In the genomic region with DNA sequence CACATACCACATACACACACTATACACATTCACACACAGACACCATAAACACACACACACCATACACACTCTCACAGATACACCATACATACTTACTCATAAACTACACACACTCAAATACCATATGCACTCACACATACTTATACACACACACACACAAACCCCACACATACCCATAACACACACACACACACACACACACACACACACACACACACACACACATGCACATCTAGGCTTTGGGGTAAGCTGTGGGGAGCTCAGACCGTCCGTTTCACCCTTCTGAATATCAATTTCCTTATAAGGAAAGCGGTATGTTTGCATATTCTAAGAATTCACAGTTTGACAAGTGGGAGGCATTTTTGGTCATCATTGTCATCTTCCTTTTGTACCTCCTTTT, we compare ENCODE assay signal across 15 mouse cellular contexts. TPM values are rescaled to one million over a fixed set of nuclear protein-coding genes. Genes with fewer than 3 reads are reported as not detected.
DNase-seq lines count a peak whose midpoint lies in the region; ATAC-seq and TF ChIP-seq lines count a peak whose summit lies in the region.
"Had no signal": no experiment of that assay in that cellular context is flagged by ENCODE, and none has a peak within 500 bp of the region (broad histone marks: within the 10 kb centered on the region; RNA-seq: fewer than 3 reads in every experiment).

No protein-coding gene starts in this region.

- peak overlapping the region; percentile 53 for H3K4me2 ChIP-seq in heart, embryonic 15.5 days
- H3K4me2 ChIP-seq in heart, embryonic 11.5 days, result no peak overlapping the region
- H3K4me2 ChIP-seq in intestine, postnatal 0 days (replicated peaks; ENCODE audit: low read depth), result 0 out of 2 replicates have a peak overlapping the region, but pooled peaks have one; percentile 24
- H3K4me2 ChIP-seq: forebrain, embryonic 13.5 days had no signal

- WGBS in heart, embryonic 15.5 days, result 52% methylated on average over 3 of the region's 3 CpGs
- 75% methylated on average over 3 of the region's 3 CpGs for whole genome bisulfite sequencing in heart, embryonic 11.5 days (ENCODE audit: insufficient replicate concordance)
- WGBS in spleen, adult 2 months, result 14% methylated on average over 3 of the region's 3 CpGs
- 63% methylated on average over 3 of the region's 3 CpGs for WGBS in intestine, postnatal 0 days

- TF ChIP-seq POLR2A in spleen, adult 2 months (IDR thresholded peaks at IDR 0.05; ENCODE audit: low read depth, low read length), result no peak

- H3K9ac ChIP-seq in heart, embryonic 15.5 days, result no peak overlapping the region
- no peak overlapping the region for H3K9ac ChIP-seq in heart, embryonic 11.5 days (ENCODE audit: low read depth, low read length)
- no peak overlapping the region for H3K9ac ChIP-seq in intestine, postnatal 0 days (ENCODE audit: low read depth, low read length)

- no peak for DNase-seq in spleen, adult 2 months (ENCODE audit: low read depth in 1 of 2, low spot score in 2 of 2)
- DNase-seq in spleen, postnatal 36 days (ENCODE audit: low spot score in 2 of 2), result no peak
- DNase-seq in gastrocnemius, postnatal 14 days, result no peak
- DNase-seq in adrenal gland, adult (ENCODE audit: inconsistent age in 2 of 2, low spot score in 1 of 2), result no peak
- DNase-seq in kidney, postnatal 36 days, result no peak
- DNase-seq: cerebellum, postnatal 10 days; kidney, postnatal 4 days had no signal

- H3K27me3 ChIP-seq in heart, embryonic 15.5 days, result no peaks in the 10 kb centered on the region
- H3K27me3 ChIP-seq in heart, embryonic 11.5 days (ENCODE audit: control insufficient read depth, insufficient read depth, low read length), result no peaks in the 10 kb centered on the region
- H3K27me3 ChIP-seq in spleen, adult 2 months (ENCODE audit: control insufficient read depth, insufficient read depth, low read length), result no peaks in the 10 kb centered on the region
- no peaks in the 10 kb centered on the region for H3K27me3 ChIP-seq in intestine, postnatal 0 days (replicated peaks; ENCODE audit: control insufficient read depth, insufficient read depth, low read length)
- H3K27me3 ChIP-seq: forebrain, embryonic 13.5 days had no signal

- H3K4me3 ChIP-seq in heart, embryonic 15.5 days, result no peak overlapping the region
- no peak overlapping the region for H3K4me3 ChIP-seq in heart, embryonic 11.5 days (ENCODE audit: low read depth, low read length)
- peak overlapping the region; percentile 75 for H3K4me3 ChIP-seq in spleen, adult 2 months (ENCODE audit: extremely low read depth, insufficient read depth, insufficient read length)
- H3K4me3 ChIP-seq in intestine, postnatal 0 days (ENCODE audit: low read depth, low read length), result no peak overlapping the region
- H3K4me3 ChIP-seq: forebrain, embryonic 13.5 days had no signal

- H3K4me1 ChIP-seq in heart, embryonic 15.5 days (replicated peaks), result peaks cover 20% of the 10 kb centered on the region
- peaks cover 12% of the 10 kb centered on the region for H3K4me1 ChIP-seq in heart, embryonic 11.5 days (ENCODE audit: control insufficient read depth, insufficient read depth, low read length)
- H3K4me1 ChIP-seq in spleen, adult 2 months (ENCODE audit: control insufficient read depth, insufficient read depth, insufficient read length), result peaks cover 32% of the 10 kb centered on the region; the same call in 1 of the 2 replicates
- 0 out of 2 replicates have a peak, but pooled peaks cover 3% of the 10 kb centered on the region for H3K4me1 ChIP-seq in intestine, postnatal 0 days (replicated peaks; ENCODE audit: control insufficient read depth, insufficient read depth, low read length)

- TF ChIP-seq CTCF in spleen, adult 2 months (IDR thresholded peaks at IDR 0.05; ENCODE audit: extremely low read depth, insufficient read depth, insufficient read length, insufficient replicate concordance), result no peak
- no peak for TF ChIP-seq CTCF in intestine, postnatal 0 days (IDR thresholded peaks at IDR 0.05; ENCODE audit: low read depth)

- intact Hi-C loops in gastrocnemius, postnatal 14 days (cut with DNase I; ENCODE audit: low total_unique reads), result no loop called here

- no peak for ATAC-seq in heart, embryonic 15.5 days (replicated peaks; ENCODE audit: insufficient number of reproducible peaks, insufficient read depth, low FRiP score, low read depth)
- no peak for ATAC-seq in heart, embryonic 11.5 days (replicated peaks; ENCODE audit: insufficient number of reproducible peaks, low FRiP score, low TSS enrichment)
- no peak for ATAC-seq in intestine, postnatal 0 days
- ATAC-seq: forebrain, embryonic 13.5 days; hindbrain, embryonic 16.5 days had no signal

- no peaks in the 10 kb centered on the region for H3K36me3 ChIP-seq in heart, embryonic 15.5 days
- H3K36me3 ChIP-seq in heart, embryonic 11.5 days (ENCODE audit: control insufficient read depth, insufficient read depth, low read length), result no peaks in the 10 kb centered on the region
- H3K36me3 ChIP-seq in spleen, adult 2 months (ENCODE audit: control insufficient read depth, insufficient read depth, low read length), result peaks cover 12% of the 10 kb centered on the region
- no peaks in the 10 kb centered on the region for H3K36me3 ChIP-seq in intestine, postnatal 0 days (ENCODE audit: control insufficient read depth, insufficient read depth)
- H3K36me3 ChIP-seq: heart, embryonic 10.5 days had no signal

- H3K27ac ChIP-seq in heart, embryonic 15.5 days, result no peak overlapping the region
- H3K27ac ChIP-seq in heart, embryonic 11.5 days (ENCODE audit: low read depth, low read length), result no peak overlapping the region
- H3K27ac ChIP-seq in spleen, adult 2 months (ENCODE audit: insufficient read depth, low read length), result peak overlapping the region; percentile 93
- H3K27ac ChIP-seq in intestine, postnatal 0 days (ENCODE audit: low read depth, low read length), result no peak overlapping the region
- H3K27ac ChIP-seq: forebrain, embryonic 13.5 days had no signal

- H3K9me3 ChIP-seq in heart, embryonic 15.5 days (replicated peaks), result no peaks in the 10 kb centered on the region
- no peaks in the 10 kb centered on the region for H3K9me3 ChIP-seq in heart, embryonic 11.5 days (replicated peaks; ENCODE audit: control insufficient read depth, low read length)
- no peaks in the 10 kb centered on the region for H3K9me3 ChIP-seq in intestine, postnatal 0 days (ENCODE audit: control insufficient read depth)
- H3K9me3 ChIP-seq: forebrain, embryonic 13.5 days; heart, embryonic 10.5 days had no signal

RNA-seq across cellular contexts. Expression of a gene that starts 1.7 kb away (rescaled TPM):
- polyA plus RNA-seq in heart, embryonic 15.5 days (2015; fragmentation: Nextera tagmentation; extraction: Ambion mirVana), result 25.7 and 33.4 TPM in 2 replicates
- 26.4 and 29.1 TPM in 2 replicates for polyA plus RNA-seq in heart, embryonic 11.5 days (2014; fragmentation: Nextera tagmentation; extraction: Ambion mirVana)
- polyA plus RNA-seq in spleen, adult 2 months (2012; rRNA removed), result 136 and 175 TPM in 2 replicates
- polyA plus RNA-seq in intestine, postnatal 0 days (2015; fragmentation: Nextera tagmentation; extraction: Ambion mirVana), result 11.2 and 11.7 TPM in 2 replicates
- 10 to 100 TPM; 10.2 to 16.1 TPM for total RNA-seq in gastrocnemius, postnatal 14 days (2021)

RNA-seq across cellular contexts. Expression of a gene that starts 9.7 kb away (rescaled TPM):
- 45.5 and 66.6 TPM in 2 replicates for polyA plus RNA-seq in heart, embryonic 15.5 days (2015; fragmentation: Nextera tagmentation; extraction: Ambion mirVana)
- polyA plus RNA-seq in heart, embryonic 11.5 days (2014; fragmentation: Nextera tagmentation; extraction: Ambion mirVana), result 53.8 and 61.2 TPM in 2 replicates
- polyA plus RNA-seq in spleen, adult 2 months (2012; rRNA removed), result 125 and 154 TPM in 2 replicates
- 54.0 and 62.2 TPM in 2 replicates for polyA plus RNA-seq in intestine, postnatal 0 days (2015; fragmentation: Nextera tagmentation; extraction: Ambion mirVana)
- 10 to 100 TPM; 21.3 to 23.9 TPM for total RNA-seq in gastrocnemius, postnatal 14 days (2021)

RNA-seq across cellular contexts. Expression of a gene that starts 18.2 kb away (rescaled TPM):
- polyA plus RNA-seq in heart, embryonic 15.5 days (2015; fragmentation: Nextera tagmentation; extraction: Ambion mirVana), result 0.16 TPM in 1 of 2 replicates, not detected in the other
- polyA plus RNA-seq in heart, embryonic 11.5 days (2014; fragmentation: Nextera tagmentation; extraction: Ambion mirVana), result 0.32 and 0.46 TPM in 2 replicates
- 0.28 TPM in 1 of 2 replicates, not detected in the other for polyA plus RNA-seq in spleen, adult 2 months (2012; rRNA removed)
- 0.18 TPM in 2 replicates for polyA plus RNA-seq in intestine, postnatal 0 days (2015; fragmentation: Nextera tagmentation; extraction: Ambion mirVana)
- not detected for total RNA-seq in gastrocnemius, postnatal 14 days (2021)
- total RNA-seq: gastrocnemius, adult 8-10 months had no signal
- polyA plus RNA-seq: C2C12 had no signal

RNA-seq across cellular contexts. Expression of a gene that starts 18.6 kb away (rescaled TPM):
- polyA plus RNA-seq in heart, embryonic 15.5 days (2015; fragmentation: Nextera tagmentation; extraction: Ambion mirVana), result 13.8 and 19.7 TPM in 2 replicates
- 14.5 and 15.3 TPM in 2 replicates for polyA plus RNA-seq in heart, embryonic 11.5 days (2014; fragmentation: Nextera tagmentation; extraction: Ambion mirVana)
- 34.5 and 49.5 TPM in 2 replicates for polyA plus RNA-seq in spleen, adult 2 months (2012; rRNA removed)
- polyA plus RNA-seq in intestine, postnatal 0 days (2015; fragmentation: Nextera tagmentation; extraction: Ambion mirVana), result 12.4 and 15.2 TPM in 2 replicates
- 10 to 100 TPM in 1 of 2 experiments, 1 to 10 TPM in 1; 6.7 to 11.1 TPM for total RNA-seq in gastrocnemius, postnatal 14 days (2021)

RNA-seq across cellular contexts. Expression of a gene that starts 34.5 kb away (rescaled TPM):
- polyA plus RNA-seq in heart, embryonic 15.5 days (2015; fragmentation: Nextera tagmentation; extraction: Ambion mirVana), result 31.2 and 41.1 TPM in 2 replicates
- 39.8 and 46.6 TPM in 2 replicates for polyA plus RNA-seq in heart, embryonic 11.5 days (2014; fragmentation: Nextera tagmentation; extraction: Ambion mirVana)
- 46.5 and 81.1 TPM in 2 replicates for polyA plus RNA-seq in spleen, adult 2 months (2012; rRNA removed)
- polyA plus RNA-seq in intestine, postnatal 0 days (2015; fragmentation: Nextera tagmentation; extraction: Ambion mirVana), result 59.2 and 60.4 TPM in 2 replicates
- 1 to 10 TPM; 7.5 to 8.2 TPM for total RNA-seq in gastrocnemius, postnatal 14 days (2021)
